Mouse (Mus musculus): ENCODE measurements at regions not wholly inside any gene's neighbourhood (a gene's known extent, or its start where the extent isn't known, plus 50 kb on each side); places are given as distances from the start of the nearest gene placed in this dataset.
A peak's percentile ranks its signal among the peaks of the same experiment; 100 is the strongest.

- no peak for DNase-seq (ENCODE audit: extremely low spot score, low read depth, low spot score)
Observed at GRCm38 (mm10) chrX:62176011-62176410, 107.3 kb upstream of the 4933402E13Rik start.

GRCm38 (mm10) chrX:62180089-62180488 lies 103.2 kb upstream of the 4933402E13Rik start:
- DNase-seq (ENCODE audit: extremely low spot score, low read depth, low spot score): peak; percentile 2
